Mouse (Mus musculus): Measurements from ENCODE around the gene Ccdc42. TPM values are rescaled to one million over a fixed set of nuclear protein-coding genes. Genes with fewer than 3 reads are reported as not detected.

The Ccdc42 gene
- total RNA-seq, 1 experiment from 2014 or later, result not detected

DNA sequence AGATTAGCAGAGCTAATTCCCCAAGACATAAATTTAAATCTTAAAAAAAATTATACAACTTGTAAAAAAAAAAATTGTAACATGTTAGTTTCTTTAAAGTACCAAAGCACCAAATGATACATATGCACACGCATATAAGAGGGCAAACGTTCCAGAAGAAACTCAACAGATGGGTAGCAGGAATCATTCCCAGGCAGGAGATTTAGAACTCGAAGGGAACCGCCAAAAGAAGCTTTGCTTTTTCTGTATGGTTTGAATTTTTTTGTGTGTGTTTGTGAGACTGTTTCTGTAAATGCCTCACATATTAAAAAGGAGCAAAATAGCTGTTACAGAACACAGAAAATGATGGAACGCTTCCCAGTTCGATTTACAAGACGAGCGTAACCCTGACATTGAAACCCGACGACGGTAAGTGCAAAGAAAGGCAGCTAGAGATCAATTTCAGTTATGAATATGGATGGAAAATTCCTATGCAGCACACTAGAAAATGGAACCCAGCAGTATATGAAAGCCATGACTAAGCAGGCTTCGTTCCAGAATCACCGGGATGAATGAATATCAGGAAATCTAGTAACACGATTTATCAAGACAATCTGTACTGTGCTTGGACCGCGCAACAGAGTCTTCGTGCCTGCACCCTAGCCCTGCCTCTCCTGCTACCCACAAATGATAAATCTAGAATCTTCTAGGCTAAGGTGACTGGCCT is 44.9 kb downstream of the Ccdc42 start:
- ATAC-seq (replicated peaks; ENCODE audit: insufficient number of reproducible peaks, low FRiP score, low TSS enrichment, poor library complexity, severe bottlenecking), result no peak

DNA sequence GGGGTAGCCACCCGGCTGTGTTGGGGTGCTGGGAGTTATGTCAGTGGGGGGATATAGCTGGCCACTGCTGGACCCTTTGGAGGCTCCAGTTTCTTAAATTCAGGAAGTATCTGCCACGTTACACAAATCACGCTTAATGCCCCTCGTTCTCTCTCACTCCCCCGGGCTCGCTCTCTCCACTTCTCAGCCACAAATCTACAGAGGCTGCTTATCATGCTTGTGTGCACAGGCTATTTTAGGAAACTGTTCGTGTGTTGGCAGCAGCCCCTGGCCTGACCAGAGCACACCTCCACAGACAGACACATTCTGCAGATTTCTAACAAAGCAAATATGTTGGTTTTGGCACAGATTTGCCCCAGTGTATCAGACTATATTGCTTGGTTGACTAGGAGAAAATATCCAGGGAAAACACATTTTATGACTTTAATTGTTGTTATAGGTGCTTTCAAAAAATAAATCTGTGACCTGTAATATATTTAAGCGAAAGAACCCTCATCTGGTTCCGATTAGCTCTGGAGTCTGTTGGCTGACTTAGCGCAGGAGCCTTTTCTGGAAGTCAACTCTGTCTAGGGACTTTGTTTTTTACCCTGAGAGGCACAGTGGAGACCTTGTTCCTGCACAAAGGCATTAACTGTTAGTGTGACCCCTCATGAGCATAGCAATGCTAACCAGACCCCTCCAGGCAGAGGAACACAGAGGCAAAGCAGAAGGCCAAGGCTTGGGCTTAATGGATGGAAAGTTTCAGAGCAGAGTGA is 51.2 kb downstream of the Ccdc42 start:
- ATAC-seq (replicated peaks; ENCODE audit: insufficient number of reproducible peaks, low FRiP score, low TSS enrichment, poor library complexity, severe bottlenecking), result no peak

DNA sequence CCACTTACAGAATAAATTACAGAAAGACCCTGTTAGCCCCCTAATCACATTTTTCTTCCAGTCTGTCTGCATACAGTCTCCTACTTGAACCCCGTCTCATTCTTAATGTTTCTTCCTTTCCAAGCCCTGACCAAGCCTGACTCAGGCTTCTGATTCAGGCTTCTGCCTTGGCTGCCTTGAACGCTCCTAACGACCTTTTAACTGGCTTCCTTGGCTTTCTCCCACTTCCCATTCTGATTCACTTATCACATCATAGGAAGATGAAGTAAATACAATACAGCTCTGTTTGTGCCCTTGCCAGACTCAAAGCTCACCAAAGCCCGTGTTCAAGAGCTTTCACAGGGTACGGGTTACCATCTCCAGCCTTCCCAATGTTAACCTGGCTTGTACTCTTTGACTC is 54.5 kb downstream of the Ccdc42 start:
- ATAC-seq (replicated peaks; ENCODE audit: insufficient number of reproducible peaks, low FRiP score, low TSS enrichment, poor library complexity, severe bottlenecking), result no peak

DNA sequence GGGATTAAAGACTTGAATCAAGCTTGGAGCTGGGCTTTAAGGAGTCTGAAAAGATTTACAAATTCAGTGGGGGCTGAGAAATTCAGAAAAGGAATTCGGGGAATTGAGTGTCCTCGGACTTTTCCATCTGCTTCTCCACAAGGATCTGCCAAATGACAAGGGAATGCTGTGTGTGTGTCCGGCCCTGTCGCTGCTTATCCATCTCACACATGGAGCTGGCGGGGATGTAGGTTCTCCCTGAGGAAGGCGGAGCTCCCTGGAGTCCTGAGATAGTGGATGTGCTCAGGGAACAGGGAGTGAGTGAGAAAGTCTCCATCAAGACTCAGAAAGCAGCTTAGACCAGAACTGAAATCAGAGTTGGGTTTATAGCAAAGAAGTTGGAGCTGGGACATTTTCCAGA is 58.0 kb downstream of the Ccdc42 start:
- no peak for ATAC-seq (replicated peaks; ENCODE audit: insufficient number of reproducible peaks, low FRiP score, low TSS enrichment, poor library complexity, severe bottlenecking)

Other genes with a start within 250 kb of the Ccdc42 start
- gene Ntn1, start 186.2 kb upstream of the Ccdc42 start, total RNA-seq (2017), result 0.32 TPM in 1 of 3 replicates, not detected in the others
- 66.2 to 140 TPM (median 84.0 TPM) in 3 replicates for gene Pik3r5, start 154.9 kb upstream of the Ccdc42 start, total RNA-seq (2017)
- gene Pik3r6, start 84.0 kb upstream of the Ccdc42 start, total RNA-seq (2017), result 12.6 to 14.2 TPM (median 13.9 TPM) in 3 replicates
- 0.11 to 1.2 TPM (median 0.48 TPM) in 3 replicates for gene Mfsd6l, start 30.8 kb upstream of the Ccdc42 start, total RNA-seq (2017)
- 0.11 to 1.4 TPM (median 0.76 TPM) in 3 replicates for gene Myh10, start 104.5 kb downstream of the Ccdc42 start, total RNA-seq (2017)

Data from monocyte, adult 5-6 weeks (primary cell).